Mouse (Mus musculus): ENCODE results near the gene Il2rb. TPM values are rescaled to one million over a fixed set of nuclear protein-coding genes. Genes with fewer than 3 reads are reported as not detected.

The Il2rb gene
- total RNA-seq, 2 experiments from 2014 or later = 0.55 to 2.4 TPM

- peak; percentile 93 to 99 for DNase-seq
These were observed 47.1 kb downstream of the Il2rb start for GRCm38 (mm10) chr15:78447746-78448535.

GRCm38 (mm10) chr15:78447121-78447520 is 48.0 kb downstream of the Il2rb start:
- peak; percentile 42 to 52 for DNase-seq

- DNase-seq = no peak
These were observed 51.2 kb downstream of the Il2rb start for GRCm38 (mm10) chr15:78443857-78444256.

DNA sequence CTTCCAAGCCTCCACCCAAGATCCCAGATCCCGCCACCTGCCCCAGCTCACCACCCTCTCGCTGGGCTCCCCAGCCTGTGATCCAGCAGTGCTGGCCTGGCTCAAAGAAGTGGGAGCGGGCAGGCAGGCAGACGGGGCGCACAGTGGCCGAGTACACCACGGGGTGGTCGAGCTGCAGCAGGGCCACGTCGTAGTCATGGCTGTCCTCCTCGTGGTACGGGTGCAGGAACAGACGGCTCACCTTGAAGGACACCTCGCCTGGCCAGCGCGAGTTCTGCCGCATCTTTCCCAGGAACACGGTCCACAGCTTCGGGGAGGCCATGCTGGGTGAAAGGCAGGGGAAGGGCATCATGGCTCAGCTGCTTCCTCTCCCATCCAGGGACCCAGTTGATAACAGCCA is 52.8 kb downstream of the Il2rb start:
- DNase-seq = no peak

GRCm38 (mm10) chr15:78438973-78439372 is 56.1 kb downstream of the Il2rb start:
- no peak for DNase-seq

DNA sequence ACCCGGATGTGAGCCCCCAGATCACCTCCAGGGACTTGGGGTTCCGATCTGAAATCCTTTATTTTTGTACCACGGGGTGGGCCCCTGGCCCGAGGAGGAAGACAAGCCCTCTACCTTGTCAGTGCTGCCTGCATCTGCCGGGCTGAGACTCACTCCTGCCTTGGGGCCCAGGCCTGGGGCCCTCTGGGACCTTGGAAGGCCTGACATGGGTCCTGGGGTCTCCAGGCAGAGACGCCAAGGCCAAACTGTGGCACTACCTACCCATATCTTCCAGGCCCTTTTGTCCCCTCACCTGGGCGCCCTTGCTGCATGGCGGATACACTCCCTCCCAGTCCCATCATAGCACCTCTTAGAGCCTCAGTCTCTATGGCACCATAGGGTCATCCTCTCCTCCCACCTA is 56.6 kb downstream of the Il2rb start:
- no peak for DNase-seq

- no peak for DNase-seq
These were observed 57.1 kb downstream of the Il2rb start for GRCm38 (mm10) chr15:78438018-78438394.

GRCm38 (mm10) chr15:78437237-78438017 is 57.6 kb downstream of the Il2rb start:
- DNase-seq = peak; percentile 75 to 84

DNA sequence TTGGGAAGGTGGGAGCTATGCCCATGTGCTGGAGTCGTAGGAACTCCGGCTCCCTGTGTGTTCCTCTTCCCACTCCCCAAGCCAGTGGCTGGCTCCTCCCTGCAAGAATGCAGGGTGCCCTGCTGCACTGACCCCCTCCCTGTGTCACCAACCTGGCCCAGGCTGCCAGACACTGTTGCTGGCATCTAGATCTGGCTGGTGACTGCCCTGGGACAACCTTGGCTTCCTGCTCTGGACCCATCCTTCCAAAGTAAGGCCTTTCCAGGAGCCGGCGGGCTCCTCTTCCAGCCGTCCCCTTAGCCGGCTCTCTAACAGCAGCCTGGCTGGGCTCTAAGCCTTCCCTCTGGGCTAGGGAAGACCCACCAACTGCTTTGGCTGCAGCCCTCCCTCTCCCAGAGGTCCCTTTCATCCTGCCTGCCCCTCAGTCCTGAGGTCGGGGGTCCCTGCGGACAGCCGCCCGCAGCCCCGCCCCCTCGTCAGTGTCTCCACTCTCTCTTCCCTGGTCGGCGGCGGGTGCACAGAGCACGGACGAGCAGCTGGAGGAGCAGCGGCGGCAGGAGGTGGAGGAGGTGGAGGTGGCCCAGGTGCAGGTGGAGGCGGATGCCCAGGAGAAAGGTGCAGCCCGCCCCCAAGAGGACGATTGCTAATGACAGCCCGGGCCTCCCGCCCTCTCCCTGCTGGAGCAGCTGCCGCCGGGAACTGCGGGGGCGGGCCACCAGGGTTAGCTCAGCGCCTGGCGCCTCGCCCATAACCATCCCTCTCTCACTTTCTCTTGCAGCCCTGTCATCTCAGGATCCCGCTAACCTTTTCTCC is 58.5 kb downstream of the Il2rb start:
- DNase-seq = peak; percentile 88 to 91

- no peak for DNase-seq
These were observed 59.4 kb downstream of the Il2rb start for GRCm38 (mm10) chr15:78435681-78436080.

GRCm38 (mm10) chr15:78434896-78435520 is 60.1 kb downstream of the Il2rb start:
- peak in 1 of 2 experiments; percentile 41 for DNase-seq

DNA sequence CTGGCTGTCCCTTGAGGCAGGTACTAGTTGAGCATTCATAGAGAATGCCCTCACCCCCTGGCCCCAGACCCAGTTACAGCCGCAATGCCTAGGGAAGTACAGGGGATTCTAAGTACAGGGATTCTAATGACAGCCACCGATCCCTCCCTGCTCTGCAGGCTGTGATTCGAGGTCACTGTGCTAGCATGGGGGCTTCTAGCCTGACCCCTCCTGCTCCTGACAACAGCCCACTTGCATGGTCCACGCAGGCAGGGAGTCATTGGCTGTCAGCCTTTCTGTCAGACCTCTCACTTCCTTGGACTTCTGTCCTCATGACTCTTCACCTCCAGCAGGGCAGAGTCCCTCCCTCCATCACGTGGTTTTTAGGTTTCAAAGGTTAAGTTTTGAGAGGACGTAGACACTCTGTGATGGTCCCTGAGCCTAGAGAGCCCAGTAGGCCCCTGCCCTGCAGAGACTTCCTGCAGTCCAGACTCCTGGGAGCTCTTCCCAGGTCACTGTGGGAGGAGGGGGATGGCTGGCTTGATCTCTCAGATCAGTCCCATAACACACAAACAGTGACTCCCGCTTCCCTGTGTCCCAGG is 63.4 kb downstream of the Il2rb start:
- no peak for DNase-seq

DNA sequence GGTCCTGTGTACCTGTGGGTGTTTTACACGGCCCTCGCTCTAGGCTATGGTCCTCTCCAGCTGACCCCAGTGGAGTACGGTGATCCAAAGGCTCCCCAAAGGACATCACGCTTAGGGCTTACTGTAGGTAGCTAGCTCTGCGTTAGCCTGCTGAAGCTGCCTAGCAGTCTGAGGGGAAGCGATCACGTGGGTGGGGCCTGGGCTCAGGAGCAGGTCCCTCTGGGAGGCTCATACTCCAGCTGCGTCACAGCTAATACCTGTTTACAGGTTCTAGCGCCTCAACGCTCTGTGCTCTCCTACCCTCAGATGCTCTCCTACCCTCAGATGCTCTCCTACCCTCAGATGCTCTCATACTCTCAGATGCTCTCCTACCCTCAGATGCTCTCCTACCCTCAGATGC is 64.2 kb downstream of the Il2rb start:
- no peak for DNase-seq

DNA sequence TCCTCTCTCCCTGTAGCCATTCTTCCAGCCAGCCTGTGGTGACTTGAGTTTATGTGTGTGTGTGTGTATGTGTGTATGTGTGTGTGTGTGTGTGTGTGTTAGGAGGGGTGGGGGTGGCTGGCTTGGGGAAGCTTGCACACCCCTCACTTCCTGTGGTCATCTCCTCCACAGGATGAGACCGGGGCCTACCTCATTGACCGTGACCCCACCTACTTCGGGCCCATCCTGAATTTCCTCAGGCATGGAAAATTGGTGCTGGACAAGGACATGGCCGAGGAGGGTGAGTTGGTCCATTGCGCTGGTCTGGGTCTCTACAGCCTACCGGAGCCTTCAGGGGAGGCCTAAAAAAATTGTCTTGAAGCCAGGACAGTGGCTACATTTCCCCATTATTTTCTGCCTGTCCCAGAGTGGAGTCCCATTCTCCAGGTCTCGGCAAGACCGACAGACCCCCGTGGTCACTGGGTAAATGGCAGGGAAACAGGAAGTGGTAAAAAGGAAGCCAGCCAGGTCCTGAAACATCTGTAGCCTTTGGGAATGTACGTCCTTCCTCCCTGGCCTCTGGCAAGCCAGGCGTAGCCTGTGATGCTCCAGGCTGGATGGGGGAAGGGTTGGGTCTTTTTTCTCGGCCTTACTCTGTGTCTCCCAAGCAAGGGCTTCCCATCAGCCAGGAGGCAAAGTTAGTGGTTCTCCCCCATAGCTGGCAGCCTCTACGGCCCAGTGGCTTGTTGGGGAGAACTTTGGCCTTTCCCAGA is 65.0 kb downstream of the Il2rb start:
- peak; percentile 29 to 64 for DNase-seq

Other genes with a start within 250 kb of the Il2rb start
- gene Csf2rb2, start 189.6 kb downstream of the Il2rb start, total RNA-seq (2021) = 1 to 10 TPM in 1 of 2 experiments, under 1 TPM in 1; 0.37 to 2.5 TPM
- gene Csf2rb, start 169.5 kb downstream of the Il2rb start, total RNA-seq (2021) = 1 to 10 TPM in 1 of 2 experiments, under 1 TPM in 1; 0.87 to 5.0 TPM
- gene Tex33, start 99.4 kb downstream of the Il2rb start, total RNA-seq (2021) = not detected
- gene Tst, start 89.4 kb downstream of the Il2rb start, total RNA-seq (2021) = 10 to 100 TPM; 21.5 to 28.3 TPM
- 10 to 100 TPM; 47.9 to 49.0 TPM for gene Mpst, start 88.9 kb downstream of the Il2rb start, total RNA-seq (2021)
- gene Kctd17, start 66.7 kb downstream of the Il2rb start, total RNA-seq (2021) = 10 to 100 TPM; 22.5 to 23.7 TPM
- not detected for gene Tmprss6, start 26.6 kb downstream of the Il2rb start, total RNA-seq (2021)
- gene C1qtnf6, start 36.1 kb upstream of the Il2rb start, total RNA-seq (2021) = 1 to 10 TPM; 7.8 to 7.9 TPM
- not detected for gene Sstr3, start 49.4 kb upstream of the Il2rb start, total RNA-seq (2021)
- gene Rac2, start 77.5 kb upstream of the Il2rb start, total RNA-seq (2021) = 10 to 100 TPM in 1 of 2 experiments, 1 to 10 TPM in 1; 2.2 to 19.1 TPM
- 1 to 10 TPM; 3.8 to 6.3 TPM for gene Cyth4, start 101.8 kb upstream of the Il2rb start, total RNA-seq (2021)
- 1 to 10 TPM; 1.6 to 2.2 TPM for gene Elfn2, start 223.5 kb upstream of the Il2rb start, total RNA-seq (2021)